Mouse (Mus musculus): Measurements from ENCODE around the gene Syne4.

Syne4 gene

GRCm38 (mm10) chr7:30296816-30297215 is 17.8 kb upstream of the Syne4 start:
- no peak for DNase-seq (ENCODE audit: low read depth, low spot score)

- no peak for DNase-seq (ENCODE audit: low read depth, low spot score)
Observed at GRCm38 (mm10) chr7:30297266-30297665, 17.3 kb upstream of the Syne4 start.

GRCm38 (mm10) chr7:30300914-30301313 is 13.7 kb upstream of the Syne4 start:
- no peak for DNase-seq (ENCODE audit: low read depth, low spot score)

GRCm38 (mm10) chr7:30306083-30306779 is 8.4 kb upstream of the Syne4 start:
- DNase-seq (ENCODE audit: low read depth, low spot score) = no peak

GRCm38 (mm10) chr7:30308076-30309005 is 6.3 kb upstream of the Syne4 start, which contains the start of gene Alkbh6:
Gene Alkbh6 (plus strand): TSS chr7:30308717.
- peak; percentile 79 for DNase-seq (ENCODE audit: low read depth, low spot score)

- DNase-seq (ENCODE audit: low read depth, low spot score) = no peak
Observed at GRCm38 (mm10) chr7:30309395-30310129, 5.0 kb upstream of the Syne4 start.

GRCm38 (mm10) chr7:30310136-30310535 is 4.5 kb upstream of the Syne4 start:
- no peak for DNase-seq (ENCODE audit: low read depth, low spot score)

- DNase-seq (ENCODE audit: low read depth, low spot score) = no peak
Observed at GRCm38 (mm10) chr7:30313666-30314320, 814 bp upstream of the Syne4 start.

- no peak for DNase-seq (ENCODE audit: low read depth, low spot score)
Observed at GRCm38 (mm10) chr7:30315559-30316529, 1.2 kb downstream of the Syne4 start.

GRCm38 (mm10) chr7:30318142-30318541 is 3.5 kb downstream of the Syne4 start:
- no peak for DNase-seq (ENCODE audit: low read depth, low spot score)

GRCm38 (mm10) chr7:30320946-30321345 is 6.3 kb downstream of the Syne4 start:
- no peak for DNase-seq (ENCODE audit: low read depth, low spot score)

- no peak for DNase-seq (ENCODE audit: low read depth, low spot score)
Observed at GRCm38 (mm10) chr7:30321539-30322284, 7.1 kb downstream of the Syne4 start, which contains the start of gene E130208F15Rik. Gene E130208F15Rik (plus strand): TSS chr7:30321740.

- DNase-seq (ENCODE audit: low read depth, low spot score) = peak; percentile 83
Observed at GRCm38 (mm10) chr7:30322285-30322667, 7.7 kb downstream of the Syne4 start.

GRCm38 (mm10) chr7:30322865-30323264 is 8.3 kb downstream of the Syne4 start:
- DNase-seq (ENCODE audit: low read depth, low spot score) = no peak

- DNase-seq (ENCODE audit: low read depth, low spot score) = no peak
Observed at GRCm38 (mm10) chr7:30323795-30324194, 9.2 kb downstream of the Syne4 start, which contains the start of gene Sdhaf1. Gene Sdhaf1 (minus strand): TSS chr7:30323895.

- DNase-seq (ENCODE audit: low read depth, low spot score) = no peak
Observed at GRCm38 (mm10) chr7:30324300-30324944, 9.8 kb downstream of the Syne4 start.

GRCm38 (mm10) chr7:30325364-30325763 is 10.8 kb downstream of the Syne4 start:
- DNase-seq (ENCODE audit: low read depth, low spot score) = no peak

- no peak for DNase-seq (ENCODE audit: low read depth, low spot score)
Observed at GRCm38 (mm10) chr7:30326427-30326826, 11.8 kb downstream of the Syne4 start.

GRCm38 (mm10) chr7:30327140-30327539 is 12.5 kb downstream of the Syne4 start:
- no peak for DNase-seq (ENCODE audit: low read depth, low spot score)

Data from WW6 (cell line).